Mouse (Mus musculus): ENCODE measurements around the gene Il12rb1. TPM values are rescaled to one million over a fixed set of nuclear protein-coding genes. Genes with fewer than 3 reads are reported as not detected.
A peak's percentile ranks its signal among the peaks of the same experiment; 100 is the strongest.

Il12rb1 gene
- polyA plus RNA-seq, 1 experiment, result 5.4 TPM

DNA sequence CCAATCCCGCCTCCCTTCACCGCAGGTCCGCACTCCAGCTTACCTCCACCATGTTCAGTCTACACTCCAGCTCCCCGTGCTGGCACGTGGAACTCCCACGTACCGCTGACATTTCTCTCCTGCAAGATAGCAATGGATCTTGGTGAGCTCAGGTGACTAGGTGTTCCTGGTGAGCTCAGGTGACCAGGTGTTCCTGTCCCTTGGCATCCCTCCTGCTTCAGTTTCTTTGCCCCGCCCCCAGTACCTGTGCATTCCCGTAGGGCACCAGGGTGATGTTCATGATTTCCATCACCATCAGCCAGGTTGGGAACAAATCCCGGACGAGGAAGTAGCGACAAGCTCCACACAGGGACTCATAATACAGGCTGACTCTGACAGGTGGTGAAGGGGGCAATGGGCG lies 43.6 kb upstream of the Il12rb1 start:
- Histone ChIP-seq H3K27me3 (ENCODE audit: control insufficient read depth, insufficient read depth, low read length) (no peaks in the 10 kb centered on the region), H3K27ac (ENCODE audit: insufficient read depth, low read depth, low read length) (peak overlapping the region; percentile 98), H3K4me1 (ENCODE audit: control insufficient read depth, insufficient read depth, insufficient read length, low read length) (peaks cover 44% of the 10 kb centered on the region), H3K36me3 (ENCODE audit: control insufficient read depth, insufficient read depth, low read length) (peaks cover 17% of the 10 kb centered on the region), H3K4me3 (ENCODE audit: low read depth, low read length) (peak overlapping the region; percentile 78)
- 29% methylated on average over 13 of the region's 13 CpGs for WGBS
- TF ChIP-seq POLR2A (IDR thresholded peaks at IDR 0.05; ENCODE audit: low read depth, low read length), result no peak; the same call in 1 of the 2 replicates
- TF ChIP-seq CTCF (IDR thresholded peaks at IDR 0.05; ENCODE audit: extremely low read depth, insufficient read length, insufficient replicate concordance, low read depth, low read length), result 0 out of 2 replicates have a peak, but pooled peaks have one; percentile 5

DNA sequence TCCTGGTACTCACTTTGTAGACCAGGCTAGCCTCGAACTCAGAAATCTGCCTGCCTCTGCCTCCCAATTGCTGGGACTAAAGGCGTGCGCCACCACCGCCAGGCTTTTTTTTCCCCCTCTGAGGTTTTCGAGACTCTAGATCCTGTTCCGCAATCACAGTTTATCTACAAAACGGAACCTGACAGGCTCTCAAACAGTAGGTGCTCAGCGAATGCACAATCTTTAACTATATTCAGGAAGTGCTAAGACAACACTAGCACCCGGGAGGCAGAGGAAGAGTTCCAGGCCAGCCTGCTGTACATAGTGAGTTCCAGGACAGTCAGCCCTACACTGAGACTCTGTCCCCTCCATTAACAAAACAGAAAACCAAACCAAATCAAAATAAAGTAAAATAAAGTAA lies 42.9 kb upstream of the Il12rb1 start:
- Histone ChIP-seq H3K36me3 (ENCODE audit: control insufficient read depth, insufficient read depth, low read length) (peaks cover 19% of the 10 kb centered on the region), H3K27me3 (ENCODE audit: control insufficient read depth, insufficient read depth, low read length) (no peaks in the 10 kb centered on the region), H3K4me3 (ENCODE audit: low read depth, low read length) (peak overlapping the region; percentile 78), H3K4me1 (ENCODE audit: control insufficient read depth, insufficient read depth, insufficient read length, low read length) (peaks cover 39% of the 10 kb centered on the region), H3K27ac (ENCODE audit: insufficient read depth, low read depth, low read length) (peak overlapping the region; percentile 98)
- no peak for TF ChIP-seq CTCF (IDR thresholded peaks at IDR 0.05; ENCODE audit: extremely low read depth, insufficient read length, insufficient replicate concordance, low read depth, low read length)
- no peak for TF ChIP-seq POLR2A (IDR thresholded peaks at IDR 0.05; ENCODE audit: low read depth, low read length)
- 17% methylated on average over 9 of the region's 9 CpGs for WGBS

GRCm38 (mm10) chr8:70765838-70766570 lies 42.2 kb upstream of the Il12rb1 start:
- WGBS, result under 1% methylated on average over 34 of the region's 34 CpGs

DNA sequence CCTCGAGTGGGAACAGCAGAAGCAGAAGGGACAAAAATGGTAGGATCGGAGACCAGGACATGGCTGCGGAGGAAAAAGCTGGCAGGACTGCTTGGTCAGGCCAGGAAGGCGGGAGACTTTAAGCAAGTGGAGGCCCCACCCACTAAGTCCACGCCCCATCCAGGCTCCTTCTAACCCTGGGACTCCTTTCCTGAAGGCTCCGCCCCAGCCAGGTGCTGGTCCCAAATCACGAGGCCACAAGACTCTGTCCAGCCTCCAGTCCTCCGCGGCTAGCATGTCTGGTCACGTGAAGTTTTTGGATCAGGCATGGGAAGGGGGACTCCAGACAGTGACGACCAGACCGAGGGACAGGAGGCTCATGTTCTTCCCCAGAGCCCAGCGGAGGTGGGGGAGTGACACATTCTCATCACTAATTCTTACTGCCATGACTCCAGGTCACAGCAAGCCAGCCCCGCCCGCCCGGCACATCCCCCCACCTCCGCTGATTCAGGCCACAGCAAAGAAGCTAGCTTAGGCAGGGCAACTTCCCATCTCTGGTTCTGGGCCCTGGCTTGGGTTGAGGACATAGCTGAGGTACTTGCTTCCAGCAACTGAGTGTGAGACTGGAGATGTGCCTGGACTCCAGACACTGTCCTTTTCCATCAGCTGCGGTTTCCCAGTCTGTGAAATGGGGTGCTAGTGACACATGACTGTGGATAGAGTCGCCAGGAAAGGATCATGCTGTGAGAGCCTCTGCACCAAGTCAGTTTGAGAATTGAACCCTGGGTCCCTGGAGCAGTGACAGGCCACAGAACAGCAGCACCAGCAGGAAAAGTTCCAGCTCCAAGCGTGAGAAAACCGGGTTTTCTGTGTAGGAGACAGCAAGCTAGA lies 41.4 kb upstream of the Il12rb1 start:
- Histone ChIP-seq H3K36me3 (ENCODE audit: control insufficient read depth, insufficient read depth, low read length) (peaks cover 28% of the 10 kb centered on the region), H3K4me1 (ENCODE audit: control insufficient read depth, insufficient read depth, insufficient read length, low read length) (peaks cover 33% of the 10 kb centered on the region), H3K27me3 (ENCODE audit: control insufficient read depth, insufficient read depth, low read length) (no peaks in the 10 kb centered on the region), H3K27ac (ENCODE audit: insufficient read depth, low read depth, low read length) (peak overlapping the region; percentile 98), H3K4me3 (ENCODE audit: low read depth, low read length) (peak overlapping the region; percentile 78)
- TF ChIP-seq POLR2A (IDR thresholded peaks at IDR 0.05; ENCODE audit: low read depth, low read length) (peak; percentile 95), CTCF (IDR thresholded peaks at IDR 0.05; ENCODE audit: extremely low read depth, insufficient read length, insufficient replicate concordance, low read depth, low read length) (no peak)
- WGBS, result 13% methylated on average over 21 of the region's 21 CpGs

More at GRCm38 (mm10) chr8:70765838-70766570, 42.2 kb upstream of the Il12rb1 start:
- Histone ChIP-seq H3K27me3 (ENCODE audit: control insufficient read depth, insufficient read depth, low read length) (no peaks in the 10 kb centered on the region), H3K4me3 (ENCODE audit: low read depth, low read length) (peak overlapping the region; percentile 78), H3K27ac (ENCODE audit: insufficient read depth, low read depth, low read length) (peak overlapping the region; percentile 98), H3K4me1 (ENCODE audit: control insufficient read depth, insufficient read depth, insufficient read length, low read length) (peaks cover 39% of the 10 kb centered on the region), H3K36me3 (ENCODE audit: control insufficient read depth, insufficient read depth, low read length) (peaks cover 25% of the 10 kb centered on the region)
- TF ChIP-seq CTCF (IDR thresholded peaks at IDR 0.05; ENCODE audit: extremely low read depth, insufficient read length, insufficient replicate concordance, low read depth, low read length) (0 out of 2 replicates have a peak, but pooled peaks have one; percentile 3), POLR2A (IDR thresholded peaks at IDR 0.05; ENCODE audit: low read depth, low read length) (no peak)

- H3K27me3 ChIP-seq (ENCODE audit: control insufficient read depth, insufficient read depth, low read length), result no peaks in the 10 kb centered on the region
- H3K4me3 ChIP-seq (ENCODE audit: low read depth, low read length), result no peak overlapping the region
- 90% methylated on average over 6 of the region's 6 CpGs for WGBS
- H3K27ac ChIP-seq (ENCODE audit: insufficient read depth, low read depth, low read length), result peak overlapping the region; percentile 23; the same call in 1 of the 2 replicates
- peaks cover 32% of the 10 kb centered on the region for H3K36me3 ChIP-seq (ENCODE audit: control insufficient read depth, insufficient read depth, low read length)
- H3K4me1 ChIP-seq (ENCODE audit: control insufficient read depth, insufficient read depth, insufficient read length, low read length), result peaks cover 34% of the 10 kb centered on the region
- no peak for TF ChIP-seq POLR2A (IDR thresholded peaks at IDR 0.05; ENCODE audit: low read depth, low read length)
- no peak for TF ChIP-seq CTCF (IDR thresholded peaks at IDR 0.05; ENCODE audit: extremely low read depth, insufficient read length, insufficient replicate concordance, low read depth, low read length)
These were observed 40.7 kb upstream of the Il12rb1 start for GRCm38 (mm10) chr8:70767503-70767902.

GRCm38 (mm10) chr8:70768231-70768776 lies 39.9 kb upstream of the Il12rb1 start:
- Histone ChIP-seq H3K4me3 (ENCODE audit: low read depth, low read length) (no peak overlapping the region), H3K27ac (ENCODE audit: insufficient read depth, low read depth, low read length) (peak overlapping the region; percentile 45; the same call in 1 of the 2 replicates), H3K4me1 (ENCODE audit: control insufficient read depth, insufficient read depth, insufficient read length, low read length) (peaks cover 40% of the 10 kb centered on the region), H3K27me3 (ENCODE audit: control insufficient read depth, insufficient read depth, low read length) (no peaks in the 10 kb centered on the region), H3K36me3 (ENCODE audit: control insufficient read depth, insufficient read depth, low read length) (peaks cover 28% of the 10 kb centered on the region)
- 91% methylated on average over 32 of the region's 32 CpGs for WGBS
- no peak for TF ChIP-seq POLR2A (IDR thresholded peaks at IDR 0.05; ENCODE audit: low read depth, low read length)
- no peak for TF ChIP-seq CTCF (IDR thresholded peaks at IDR 0.05; ENCODE audit: extremely low read depth, insufficient read length, insufficient replicate concordance, low read depth, low read length)

All from small intestine, adult 2 months (tissue).